Mouse (Mus musculus) layer of hippocampus, postnatal 14 days (tissue): ENCODE results near the gene Nup93. TPM values are rescaled to one million over a fixed set of nuclear protein-coding genes. Genes with fewer than 3 reads are reported as not detected.

Source experiments
- DNase-seq, 2 experiments: peaks; one replicate each; pipeline ENCODE4 v3.0.0; 2021 to 2022; ENCODE audit warnings: low spot score in 2 of 2, mixed read lengths in 1 of 2
- total RNA-seq, 2 experiments: library from RNA; stranded (reverse); gene quantifications; 2 replicates each; pipeline ENCODE4 v1.2.3; 2021

Gene Nup93
- total RNA-seq, 2 experiments from 2014 or later, result 54.8 to 56.1 TPM

DNA sequence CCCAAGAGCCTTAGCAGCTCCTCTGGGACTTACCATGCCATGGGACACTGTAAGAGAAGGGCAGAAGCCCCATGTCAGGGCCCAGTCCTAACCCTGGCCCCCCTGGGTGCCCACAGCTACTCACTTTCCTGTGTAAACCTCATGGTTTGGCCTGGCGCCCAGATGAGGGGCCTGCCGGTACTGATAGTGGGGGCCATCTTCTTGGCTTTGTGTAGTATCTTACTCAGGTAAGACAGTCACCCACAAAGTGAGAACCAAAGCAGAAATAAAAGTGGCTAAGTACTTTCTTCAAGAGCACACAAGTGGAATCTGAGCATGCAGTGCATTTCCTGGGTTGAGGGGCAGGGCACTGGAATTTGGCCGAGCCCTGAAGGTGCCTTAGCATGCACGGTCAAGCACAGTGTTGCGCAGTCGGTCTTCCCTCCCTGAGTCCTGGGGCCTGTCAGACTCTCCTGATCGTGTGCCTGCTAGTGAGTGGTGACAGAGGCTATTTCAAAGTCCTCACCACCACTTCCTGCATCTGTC, 92.7 kb downstream of the Nup93 start:
- no peak for DNase-seq

DNA sequence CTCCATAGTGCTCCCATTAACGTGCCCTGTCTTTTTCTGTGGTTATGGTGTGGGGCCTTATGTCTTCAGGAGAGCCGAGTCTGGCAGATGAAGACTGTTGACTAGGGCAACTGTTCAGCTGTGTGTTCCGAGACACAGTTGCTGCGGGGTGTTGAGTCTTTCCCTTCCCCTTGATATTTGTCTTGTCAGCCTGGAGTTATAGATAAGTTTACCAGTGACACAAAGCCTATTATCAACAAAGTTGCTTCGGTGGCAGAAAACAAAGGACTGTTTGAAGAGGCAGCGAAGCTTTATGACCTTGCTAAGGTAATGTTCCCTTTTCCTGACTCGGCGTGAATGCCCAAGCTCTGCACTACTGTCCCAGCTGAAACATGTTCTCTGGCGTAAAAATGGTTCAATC, 93.3 kb downstream of the Nup93 start:
- DNase-seq, result no peak

DNA sequence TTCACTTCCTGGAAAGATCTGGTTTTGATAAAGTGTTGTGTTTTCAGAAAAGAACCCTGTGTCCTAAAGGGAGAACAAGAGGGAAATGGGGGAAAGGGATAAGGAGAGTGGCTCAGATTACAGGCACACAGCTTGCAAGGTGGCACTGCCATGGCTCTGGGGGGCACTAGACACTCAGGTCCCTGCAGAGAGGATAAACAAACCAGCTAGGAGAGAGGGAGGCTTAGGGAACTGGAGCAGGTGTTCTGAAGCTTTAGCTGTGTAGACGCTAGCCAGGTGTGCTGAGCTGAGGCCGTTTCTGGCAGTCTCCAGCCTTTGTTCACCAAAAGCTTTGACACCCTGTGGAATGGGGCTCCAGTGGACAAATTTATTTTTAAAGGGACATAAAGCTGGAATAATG, 99.7 kb downstream of the Nup93 start:
- no peak for DNase-seq

DNA sequence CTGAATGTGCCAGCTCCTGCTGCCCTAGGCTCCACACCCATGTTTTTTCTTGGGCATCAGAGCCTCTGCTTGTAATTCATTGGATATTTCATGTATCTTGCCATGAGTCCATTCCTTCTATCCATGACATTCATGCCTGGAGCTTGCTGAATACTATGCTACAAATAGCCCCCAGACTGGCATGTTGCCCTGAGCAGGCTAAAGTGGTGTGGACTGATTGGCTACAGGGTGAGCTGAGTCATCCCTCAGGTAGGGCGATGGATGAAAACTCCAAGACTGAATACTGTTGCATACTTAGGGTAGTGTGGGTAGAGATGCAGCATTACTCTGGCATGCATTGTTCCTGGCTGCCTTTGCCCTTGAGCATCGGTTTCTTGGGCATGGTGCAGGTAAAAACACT, 102.9 kb downstream of the Nup93 start:
- no peak for DNase-seq

DNA sequence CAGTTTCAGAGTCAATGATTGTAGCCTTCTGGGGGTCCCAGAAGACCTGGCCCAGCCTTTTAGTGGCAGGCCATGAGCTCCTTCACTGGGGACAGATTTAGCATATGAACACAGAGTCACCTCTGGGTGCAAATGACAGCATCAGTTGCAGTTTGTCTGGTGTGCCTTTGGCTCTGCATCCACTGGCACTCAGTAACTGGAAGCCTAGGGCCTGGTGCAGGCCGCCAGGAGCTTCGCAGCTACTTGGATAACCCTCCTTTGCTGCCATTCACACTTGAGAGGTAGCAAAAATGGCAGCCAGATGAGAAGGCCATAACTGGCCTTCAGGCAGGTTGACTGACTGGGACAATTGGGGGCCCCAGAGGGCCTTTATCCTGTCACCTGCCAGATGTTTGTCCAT, 103.3 kb downstream of the Nup93 start:
- no peak for DNase-seq

DNA sequence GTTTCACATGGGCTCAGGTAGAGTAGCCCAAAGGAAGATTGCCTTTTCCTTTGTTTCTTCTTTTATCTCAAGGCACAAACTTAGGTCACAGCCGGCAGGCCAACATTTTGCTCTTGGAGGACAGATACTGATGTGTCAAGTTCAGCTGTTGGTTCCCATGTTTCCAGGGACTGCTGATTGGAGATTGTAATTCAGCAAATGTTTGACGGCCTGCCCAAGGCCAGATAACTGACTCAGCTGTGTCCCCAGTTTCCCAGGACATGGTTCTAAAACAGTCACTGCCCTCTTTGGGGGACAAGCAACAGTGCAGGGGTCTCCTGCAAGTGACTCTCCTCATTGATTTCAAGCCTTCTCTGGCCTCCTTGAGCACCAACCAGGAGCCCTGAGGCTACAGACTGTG, 105.7 kb downstream of the Nup93 start:
- no peak for DNase-seq

DNA sequence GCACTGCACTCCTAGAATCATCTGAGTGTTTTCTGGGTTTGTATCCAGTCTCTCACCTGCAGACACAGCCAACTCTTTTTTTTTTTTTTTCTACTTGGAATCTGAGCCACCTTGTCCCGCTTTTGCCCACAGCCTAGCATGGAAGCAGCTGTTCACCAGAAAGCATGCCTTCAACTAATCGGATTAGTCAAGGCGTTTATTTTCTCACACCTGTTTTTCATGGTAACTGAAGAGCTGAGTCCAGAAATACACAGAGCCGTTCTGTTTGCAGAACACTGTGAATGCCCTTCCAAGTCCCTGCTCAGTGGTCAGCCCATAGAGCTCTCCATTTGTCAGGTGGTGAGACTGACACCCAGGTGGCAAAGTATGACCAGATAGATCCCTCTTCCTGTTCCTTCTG, 107.7 kb downstream of the Nup93 start:
- no peak for DNase-seq

DNA sequence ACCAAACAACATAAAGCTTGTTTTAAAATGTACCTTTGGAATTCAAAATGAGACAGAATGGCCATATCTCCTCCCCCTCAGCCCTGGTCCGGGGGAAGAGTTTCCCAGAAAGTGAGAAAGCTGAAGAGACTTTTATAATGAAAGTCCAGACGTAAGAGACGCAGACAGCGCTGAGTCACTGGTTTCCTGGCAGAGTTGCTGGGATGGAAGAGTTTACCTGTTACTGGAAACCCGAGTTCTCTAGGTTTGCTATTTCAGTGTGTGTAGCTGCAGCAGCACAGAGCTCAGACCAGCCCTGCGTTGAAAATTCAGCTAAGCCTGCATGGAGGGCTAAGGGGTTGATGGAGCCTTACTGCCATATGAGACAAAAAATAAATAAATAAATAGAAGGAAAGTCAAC, 108.7 kb downstream of the Nup93 start:
- DNase-seq, result no peak

DNA sequence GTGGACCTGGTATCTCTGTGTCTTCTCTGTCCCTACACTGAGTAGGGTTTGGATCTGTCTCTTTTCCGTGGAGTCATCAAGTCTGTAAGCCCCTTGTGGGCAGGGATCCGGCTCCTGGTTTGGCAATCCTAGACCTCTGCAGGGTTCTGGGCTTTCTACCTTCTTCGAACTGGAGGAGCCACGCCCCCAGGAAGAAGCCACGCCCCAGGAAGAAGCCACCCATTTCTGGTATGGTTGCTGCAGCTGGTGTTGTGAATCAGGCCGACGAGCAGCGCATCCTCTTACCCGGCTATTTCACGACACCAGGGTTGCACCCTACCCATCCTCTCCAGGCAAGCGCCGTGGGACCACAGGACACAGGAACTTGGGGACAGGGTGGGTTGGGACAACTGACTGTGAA, 109.7 kb downstream of the Nup93 start:
- no peak for DNase-seq

DNA sequence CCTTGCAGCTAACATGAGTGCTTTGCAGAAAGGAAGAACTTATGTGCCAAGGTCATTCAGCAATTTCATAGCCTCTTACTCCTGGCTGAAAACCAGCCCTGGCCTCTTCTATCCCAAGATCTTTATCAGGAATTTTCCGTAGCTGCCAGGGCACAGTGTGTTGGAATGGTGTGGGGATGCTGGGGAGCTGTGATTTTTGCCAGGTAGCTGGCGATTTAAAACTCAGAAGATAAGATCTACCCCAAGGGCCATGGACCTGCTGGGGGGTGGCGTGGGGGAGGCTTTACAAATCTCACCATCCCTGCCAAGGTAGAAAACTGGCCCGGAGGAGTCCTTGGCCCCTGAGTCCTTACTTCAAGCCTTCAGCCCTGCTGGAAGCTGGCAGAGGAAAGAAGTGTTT, 111.7 kb downstream of the Nup93 start:
- no peak for DNase-seq

DNA sequence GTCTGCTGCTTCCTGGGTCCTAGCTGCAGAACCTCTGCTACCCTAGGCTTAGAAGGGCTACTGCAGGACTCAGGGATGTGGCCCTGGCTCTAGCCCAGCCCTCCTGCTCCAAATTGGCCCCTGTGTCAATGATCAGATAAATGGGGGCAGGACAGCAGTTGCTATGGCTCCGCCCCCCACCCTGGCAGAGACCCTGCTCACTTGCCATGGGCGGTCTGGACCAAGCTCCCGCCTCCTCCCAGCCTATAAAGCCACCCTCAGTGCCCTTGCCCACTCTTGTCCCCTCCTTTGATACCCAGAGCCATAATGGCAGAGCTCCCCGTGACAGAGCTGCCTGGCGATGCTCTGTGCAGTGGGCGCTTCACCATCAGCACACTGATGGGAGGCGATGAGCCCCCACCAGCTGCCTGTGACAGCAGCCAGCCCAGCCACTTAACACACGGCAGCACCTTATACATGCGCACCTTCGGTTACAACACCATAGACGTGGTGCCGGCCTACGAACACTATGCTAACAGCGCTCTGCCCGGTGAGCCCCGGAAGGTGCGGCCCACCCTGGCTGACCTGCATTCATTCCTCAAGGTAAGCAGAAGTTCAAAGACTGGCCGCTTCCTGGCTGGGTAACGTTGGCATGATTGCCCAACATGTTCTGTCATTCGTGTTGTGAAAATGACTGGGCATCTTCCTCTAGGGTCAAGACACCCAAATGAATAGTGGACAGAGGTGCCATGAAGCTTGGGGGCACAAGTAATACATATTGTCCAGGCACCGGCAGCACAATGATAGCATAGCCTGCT, 114.8 kb downstream of the Nup93 start, which contains the start of gene Slc12a3:
Slc12a3 (plus strand) TSS at position 270 of the 797 bp plus-strand sequence.
- no peak for DNase-seq

DNA sequence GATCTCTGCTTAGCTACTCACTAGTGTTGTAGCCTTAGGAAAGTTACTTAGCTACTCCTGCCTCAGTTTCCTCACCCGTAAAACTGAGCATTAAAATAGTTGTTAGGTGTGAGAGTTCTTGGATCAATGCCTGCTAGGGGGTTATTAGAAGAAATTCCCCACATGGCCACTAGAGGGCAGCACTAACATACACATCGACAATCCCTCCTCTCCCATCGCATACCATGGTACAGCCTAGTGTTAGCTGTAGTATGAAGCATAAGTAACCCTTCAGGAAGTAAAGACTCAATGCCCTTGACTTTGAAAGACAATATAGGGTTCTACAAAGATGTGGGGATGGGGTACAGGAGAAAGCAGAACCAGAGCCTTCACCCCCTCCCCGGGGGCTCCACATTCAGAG, 116.4 kb downstream of the Nup93 start:
- peak in 1 of 2 experiments; percentile 67 for DNase-seq

DNA sequence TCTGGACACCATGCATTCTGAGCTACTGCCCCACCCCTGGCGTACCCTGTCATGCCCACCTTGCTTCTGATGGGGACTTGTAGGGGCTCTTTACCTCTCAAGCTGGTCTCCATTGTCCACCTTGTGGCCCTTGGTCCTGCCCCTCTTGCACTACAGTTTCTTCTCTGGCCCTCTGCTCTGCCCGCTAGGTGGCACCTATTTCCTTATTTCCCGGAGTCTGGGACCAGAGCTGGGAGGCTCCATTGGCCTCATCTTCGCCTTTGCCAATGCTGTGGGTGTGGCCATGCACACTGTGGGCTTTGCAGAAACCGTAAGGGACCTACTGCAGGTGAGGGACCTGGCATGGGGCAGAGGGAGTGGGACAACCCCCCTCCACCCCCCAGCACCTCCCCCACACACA, 119.0 kb downstream of the Nup93 start:
- no peak for DNase-seq

DNA sequence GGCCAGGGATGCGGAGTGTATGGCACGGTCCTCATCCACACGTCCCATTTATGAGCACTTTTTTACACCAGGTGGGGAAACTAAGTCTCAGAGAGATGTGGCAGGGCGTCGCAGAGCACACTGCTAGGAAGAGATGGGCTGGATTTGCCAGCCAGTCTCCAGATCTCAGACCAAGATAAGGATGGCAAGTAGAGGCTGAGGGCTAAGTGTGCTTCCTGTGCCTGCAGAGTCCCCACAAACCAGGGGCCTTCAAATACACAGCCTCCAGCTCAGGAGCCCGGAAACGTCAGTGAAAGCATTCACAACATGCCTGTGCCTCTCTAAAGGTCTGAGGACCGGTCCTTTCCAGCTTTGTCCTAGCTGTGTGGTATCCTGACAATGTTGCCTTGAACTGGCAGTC, 123.2 kb downstream of the Nup93 start:
- DNase-seq, result no peak

DNA sequence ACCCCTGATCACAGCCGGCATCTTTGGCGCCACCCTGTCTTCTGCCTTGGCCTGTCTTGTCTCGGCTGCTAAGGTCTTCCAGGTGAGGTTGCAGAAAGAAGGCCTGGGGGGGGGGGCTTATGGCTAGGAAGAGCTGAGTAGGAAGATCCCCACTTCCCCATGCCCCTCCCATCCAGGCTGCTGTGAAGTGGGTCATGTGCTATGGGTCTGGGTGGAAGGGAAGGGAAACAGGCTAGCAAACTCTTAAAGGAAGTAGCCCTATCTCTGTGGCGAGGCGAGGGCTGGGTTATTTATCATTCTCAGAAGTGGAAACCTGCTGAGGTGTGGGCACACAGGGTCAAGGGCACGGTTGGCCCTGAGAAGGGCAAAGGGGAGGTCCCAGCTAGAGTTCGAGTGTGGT, 126.4 kb downstream of the Nup93 start:
- no peak for DNase-seq

DNA sequence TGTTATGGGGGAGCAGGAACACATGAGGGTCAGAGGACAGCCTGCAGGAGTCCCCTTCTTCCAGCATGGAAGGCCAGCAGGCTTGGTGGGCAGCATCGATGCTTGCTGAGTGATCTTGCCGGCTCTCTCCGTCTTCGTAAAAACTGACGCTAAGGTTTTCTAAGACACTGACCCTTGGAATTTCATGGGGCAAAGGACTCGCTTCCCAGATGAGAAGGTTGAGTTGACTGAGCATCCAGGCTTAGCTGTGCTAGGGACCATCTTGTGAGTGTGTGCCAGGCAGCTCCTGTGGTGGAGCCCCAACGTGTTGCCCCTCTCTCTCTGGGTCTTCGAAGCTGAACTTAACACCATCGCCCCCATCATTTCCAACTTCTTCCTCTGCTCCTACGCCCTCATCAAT, 128.3 kb downstream of the Nup93 start:
- no peak for DNase-seq

DNA sequence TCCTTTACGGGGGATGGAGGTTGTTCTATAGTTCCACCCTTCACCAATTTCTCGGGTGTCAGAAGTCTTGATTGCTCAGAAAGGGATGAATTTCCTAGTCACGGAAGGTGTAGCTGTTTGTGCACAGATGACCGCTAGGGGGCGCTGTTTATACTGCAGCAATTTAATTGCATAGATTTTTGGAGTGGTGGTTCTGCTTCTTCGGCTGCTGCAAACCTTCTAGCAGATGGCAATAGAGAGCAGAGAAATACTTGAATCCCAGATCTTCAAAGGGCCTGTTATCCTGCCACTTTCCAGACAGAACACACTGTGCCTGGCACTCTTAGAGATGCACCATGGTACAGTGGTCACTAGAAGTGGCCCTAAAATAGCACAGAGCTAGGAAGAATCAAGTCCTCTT, 128.9 kb downstream of the Nup93 start:
- peak; percentile 80 to 92 for DNase-seq

DNA sequence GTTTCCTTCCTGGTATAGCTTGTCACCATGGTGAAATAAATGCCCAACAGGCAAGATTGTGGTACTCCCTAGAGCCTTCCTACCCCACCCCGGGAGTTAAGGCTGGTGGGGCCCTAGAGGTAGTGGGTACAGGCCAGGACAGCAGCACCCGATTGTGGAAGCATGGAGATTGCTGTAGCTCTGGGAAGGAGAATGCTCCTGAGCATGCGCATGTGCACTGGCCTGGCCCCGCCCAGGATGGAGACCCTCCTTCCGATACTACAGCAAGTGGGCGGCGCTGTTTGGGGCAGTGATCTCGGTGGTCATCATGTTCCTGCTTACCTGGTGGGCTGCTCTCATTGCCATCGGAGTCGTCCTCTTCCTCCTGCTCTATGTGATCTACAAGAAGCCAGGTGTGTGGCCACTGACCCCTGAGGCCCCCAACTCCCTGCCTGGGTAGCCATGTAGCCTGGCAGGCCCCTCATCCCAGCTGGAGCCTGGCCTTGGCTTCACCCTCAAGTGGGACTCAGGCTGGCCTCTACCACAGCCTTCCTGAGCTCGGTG, 129.5 kb downstream of the Nup93 start:
- no peak for DNase-seq

DNA sequence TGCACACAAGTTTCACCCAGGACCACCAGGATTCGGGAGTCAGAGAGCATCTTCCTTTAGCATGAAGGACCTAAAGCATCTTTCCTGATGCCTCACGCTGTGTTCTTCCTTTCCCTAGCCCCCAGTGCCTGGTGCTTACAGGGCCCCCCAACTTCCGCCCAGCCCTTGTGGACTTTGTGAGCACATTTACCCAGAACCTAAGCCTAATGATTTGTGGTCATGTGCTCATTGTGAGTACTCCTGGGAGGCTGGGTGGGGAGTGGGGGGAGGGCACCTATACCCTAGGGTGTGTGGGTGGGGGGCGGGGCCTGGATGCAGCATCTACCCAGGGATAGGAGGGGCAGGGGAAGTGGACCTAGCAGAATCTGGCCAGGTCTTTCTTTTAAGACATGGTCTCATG, 131.3 kb downstream of the Nup93 start:
- no peak for DNase-seq

DNA sequence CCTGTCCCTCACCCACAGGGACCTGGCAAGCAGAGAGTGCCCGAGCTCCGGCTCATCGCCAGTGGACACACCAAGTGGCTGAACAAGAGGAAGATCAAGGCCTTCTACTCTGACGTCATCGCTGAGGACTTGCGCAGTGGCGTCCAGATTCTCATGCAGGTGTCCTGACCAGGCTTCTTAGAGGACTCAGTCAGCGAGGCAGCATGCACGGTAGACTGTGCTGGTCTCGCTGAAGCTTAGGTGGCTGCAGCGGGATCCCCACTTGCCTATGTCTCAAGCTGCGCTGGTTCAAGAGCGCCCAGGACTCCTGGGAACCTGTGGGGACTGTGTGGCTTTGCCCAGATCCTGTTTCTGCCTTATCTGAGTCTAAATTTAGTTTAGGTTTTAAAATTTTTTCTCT, 131.9 kb downstream of the Nup93 start:
- no peak for DNase-seq

DNA sequence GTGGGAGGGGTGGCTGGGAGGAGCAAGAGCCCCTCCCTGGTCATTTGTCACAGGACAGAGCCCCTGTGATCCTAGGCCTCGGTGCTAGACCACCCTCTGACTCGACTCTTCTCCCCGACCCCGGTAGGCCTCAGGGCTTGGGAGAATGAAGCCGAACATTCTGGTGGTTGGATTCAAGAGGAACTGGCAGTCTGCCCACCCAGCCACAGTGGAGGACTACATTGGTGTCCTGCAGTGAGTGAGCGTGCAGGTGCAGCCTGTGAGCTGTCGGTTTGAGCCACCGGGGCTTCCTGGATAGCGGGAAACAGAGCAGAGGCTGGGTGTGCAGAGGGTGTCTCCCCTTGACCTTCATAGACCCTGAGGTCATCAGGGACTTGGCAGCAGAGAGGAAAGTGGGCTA, 134.1 kb downstream of the Nup93 start:
- no peak for DNase-seq

DNA sequence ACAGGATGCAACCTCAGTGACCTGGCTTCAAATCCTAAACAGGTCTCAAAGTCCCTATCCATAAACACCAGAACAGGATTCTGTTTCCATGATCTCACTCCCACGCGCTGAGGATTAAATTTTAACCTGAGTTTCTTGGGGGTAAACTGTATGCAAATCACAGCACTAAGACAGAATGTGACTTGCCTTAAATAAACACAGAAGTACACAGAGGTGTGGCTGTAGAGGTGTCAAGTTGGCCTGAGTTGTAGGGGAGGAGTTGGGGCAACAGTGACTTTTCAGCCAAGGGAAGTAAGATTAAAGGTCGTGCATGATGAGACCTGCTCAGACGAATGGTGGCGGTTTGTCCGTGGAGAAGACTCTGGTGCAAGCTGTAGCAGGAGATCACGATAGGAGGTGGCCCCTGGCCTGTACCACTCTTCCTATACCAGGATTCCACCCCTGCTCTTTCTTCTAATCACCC, 139.7 kb downstream of the Nup93 start:
- no peak for DNase-seq

DNA sequence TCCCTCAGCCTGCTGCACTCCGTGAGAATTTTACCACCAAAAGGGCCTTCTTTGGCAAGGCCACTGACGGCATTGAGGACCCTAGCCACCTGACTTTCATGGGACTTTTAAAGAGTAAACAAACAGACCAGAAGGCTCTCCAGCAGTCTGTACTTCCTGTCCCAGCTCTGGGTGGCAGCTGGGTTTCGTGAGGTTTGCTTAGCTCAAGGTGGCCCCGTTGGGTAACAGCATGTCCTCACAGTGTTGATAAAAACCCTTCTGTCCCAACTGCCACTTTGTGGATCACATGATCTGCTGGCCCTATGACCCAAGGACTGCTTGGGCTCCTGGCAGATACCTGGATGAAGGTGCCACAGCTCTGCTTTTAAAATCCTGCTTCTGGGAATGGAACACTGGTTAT, 140.2 kb downstream of the Nup93 start:
- DNase-seq, result no peak
